Mouse (Mus musculus) mesoderm, embryonic 11.5 days (tissue): ENCODE results near the gene Focad.

ENCODE experiments used
- DNase-seq: peaks from one replicate; pipeline ENCODE4 v3.0.0-alpha.2; 2012; ENCODE audit warnings: low read depth, low spot score

Focad gene

DNA sequence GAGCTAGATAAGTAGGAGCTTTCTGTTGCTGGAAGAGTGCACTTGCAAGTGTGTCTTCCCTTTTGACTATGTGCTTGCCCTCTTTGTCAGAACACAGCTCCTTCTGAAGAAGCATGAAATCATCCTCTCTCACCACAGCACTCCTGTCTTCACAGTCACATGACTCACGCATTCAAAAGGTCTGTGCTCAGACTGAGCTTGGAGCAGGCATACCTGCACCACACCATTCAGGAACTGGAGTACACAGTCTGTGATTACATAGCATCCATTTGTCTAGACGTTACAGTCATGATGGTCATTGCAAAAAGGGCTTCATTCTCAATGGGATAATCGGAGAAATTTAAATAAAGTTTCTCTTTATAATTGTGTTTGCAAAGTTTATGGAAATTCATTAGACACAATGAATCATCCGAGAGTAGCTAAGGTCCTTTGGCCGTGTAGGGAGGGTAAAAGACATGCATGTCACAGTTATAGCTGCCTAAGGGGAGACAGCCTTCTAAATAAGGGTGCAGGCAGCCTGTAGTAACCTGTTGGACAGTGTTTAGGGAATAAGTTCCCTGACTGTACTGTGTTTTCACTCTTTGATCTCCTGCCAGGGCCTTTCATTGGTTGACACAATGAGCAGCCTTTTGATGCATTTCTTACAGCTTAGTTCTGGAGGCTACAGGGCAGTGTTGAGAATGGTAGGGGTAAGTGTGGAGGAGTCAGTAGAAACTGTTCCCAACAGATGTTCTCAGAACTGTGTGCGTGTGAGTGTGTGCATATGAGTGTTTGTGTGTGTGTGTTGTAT is 206.6 kb downstream of the Focad start:
- DNase-seq = no peak

DNA sequence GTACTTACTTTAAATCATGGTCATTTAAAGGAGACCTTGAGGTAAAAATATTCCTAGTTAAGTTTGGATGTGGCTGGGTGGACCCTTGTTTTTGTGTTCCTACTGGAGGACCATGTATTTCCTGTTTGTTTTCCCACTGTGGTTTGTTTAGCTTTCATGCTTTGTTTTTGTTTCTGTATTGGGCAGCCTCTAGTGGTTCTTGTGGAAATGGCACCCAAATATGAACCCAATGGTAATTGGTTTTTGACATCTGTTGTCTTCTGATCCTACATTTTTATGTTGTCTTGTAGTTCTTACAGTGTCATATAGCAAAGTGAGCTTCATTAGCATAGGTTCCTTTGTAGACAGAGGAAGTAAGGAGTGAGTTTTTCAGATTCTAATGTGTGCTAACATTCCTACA is 207.9 kb downstream of the Focad start:
- no peak for DNase-seq

GRCm38 (mm10) chr4:88307691-88308090 is 213.3 kb downstream of the Focad start:
- no peak for DNase-seq

DNA sequence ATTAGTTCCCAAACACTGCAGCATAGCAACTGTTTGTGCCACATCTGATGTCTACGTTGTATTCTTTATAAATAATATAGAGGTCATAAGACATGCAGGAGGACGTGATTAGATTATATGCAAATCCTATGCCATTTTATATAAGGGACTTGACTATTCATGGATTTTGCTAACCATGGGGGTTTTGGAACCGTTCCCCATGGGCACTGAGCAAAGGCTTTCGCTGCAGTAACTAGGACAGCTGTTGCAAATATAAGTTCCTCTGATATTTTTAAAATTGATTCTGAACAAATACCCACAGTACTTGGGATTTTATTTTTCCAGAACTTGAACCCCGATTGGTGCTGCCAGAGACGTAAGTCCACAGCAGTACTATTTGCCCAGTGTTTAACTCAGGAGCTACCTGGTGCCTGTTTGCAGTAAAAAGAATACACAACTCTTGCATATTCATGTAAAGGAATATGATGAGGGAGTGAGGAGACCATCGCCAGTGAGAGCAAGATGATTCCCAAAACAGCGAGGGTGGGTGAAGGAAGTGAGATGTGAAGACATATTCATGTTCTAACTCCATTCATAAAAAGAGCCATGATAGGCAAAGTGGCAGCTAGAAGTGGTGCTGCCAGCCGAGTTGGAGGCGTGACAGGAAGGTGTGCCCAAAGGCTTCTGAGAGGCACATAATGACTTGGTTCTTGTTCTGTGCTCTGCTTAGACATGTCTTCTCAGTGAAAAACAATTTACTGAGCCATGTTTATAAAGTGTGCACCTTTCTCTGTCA is 214.1 kb downstream of the Focad start:
- DNase-seq = no peak

DNA sequence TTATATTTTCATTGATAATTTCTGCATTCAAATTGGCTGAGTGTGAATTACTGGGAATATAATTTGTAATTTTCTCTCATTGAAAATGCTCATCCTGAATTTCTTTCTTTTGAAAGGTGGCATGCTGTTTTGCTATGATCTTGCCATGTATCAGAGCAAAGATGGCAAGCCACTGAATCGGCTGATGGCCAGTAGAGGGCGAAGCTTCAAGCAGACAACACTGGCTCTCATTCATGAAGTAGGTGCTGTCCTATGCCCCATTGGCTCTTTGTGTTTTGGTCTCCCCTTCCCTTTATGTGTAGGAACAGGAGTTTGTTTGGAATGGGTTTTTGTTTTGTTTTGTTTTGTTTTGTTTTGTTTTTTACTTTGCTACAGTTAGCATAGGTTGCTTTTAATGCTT is 215.2 kb downstream of the Focad start:
- DNase-seq = peak; percentile 41

- no peak for DNase-seq
Measured at GRCm38 (mm10) chr4:88314898-88315297, 220.5 kb downstream of the Focad start.

GRCm38 (mm10) chr4:88320067-88320466 is 225.6 kb downstream of the Focad start:
- no peak for DNase-seq

DNA sequence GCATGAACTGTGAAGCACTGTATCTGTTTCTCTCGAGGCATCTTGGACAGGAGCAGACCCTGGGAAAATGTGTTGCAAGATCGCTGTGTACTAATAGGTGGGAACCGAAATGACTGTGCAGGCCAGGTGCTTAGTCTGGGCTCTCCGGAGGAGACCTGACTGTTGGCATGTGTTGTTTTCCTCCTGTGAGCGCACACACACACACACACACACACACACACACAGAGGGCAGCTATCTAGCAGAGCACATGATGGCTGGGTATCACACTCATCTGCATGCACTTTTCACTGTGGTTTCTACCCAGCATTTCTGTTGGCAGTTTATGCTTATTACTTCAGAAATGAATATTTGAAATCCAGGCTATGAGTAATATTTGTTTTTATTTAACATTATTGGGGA is 231.0 kb downstream of the Focad start:
- no peak for DNase-seq

DNA sequence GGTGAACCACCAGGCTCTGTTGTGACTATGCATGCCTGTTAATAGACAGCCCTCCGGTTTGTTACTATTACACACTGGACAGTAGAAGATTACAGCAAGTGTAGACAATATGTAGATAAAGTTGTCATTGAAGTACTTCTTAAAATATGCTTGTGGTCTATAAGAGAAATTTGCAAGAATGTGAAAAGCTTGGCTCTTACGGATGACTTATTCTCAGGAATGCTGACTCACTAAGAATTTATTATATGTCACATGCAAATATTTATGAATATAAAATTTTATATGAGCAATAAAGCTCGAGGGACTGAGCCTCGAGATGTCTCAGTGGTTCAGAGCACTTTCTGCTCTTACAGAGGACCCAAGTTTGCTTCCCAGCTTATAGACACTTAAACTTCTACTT is 240.1 kb downstream of the Focad start:
- no peak for DNase-seq

DNA sequence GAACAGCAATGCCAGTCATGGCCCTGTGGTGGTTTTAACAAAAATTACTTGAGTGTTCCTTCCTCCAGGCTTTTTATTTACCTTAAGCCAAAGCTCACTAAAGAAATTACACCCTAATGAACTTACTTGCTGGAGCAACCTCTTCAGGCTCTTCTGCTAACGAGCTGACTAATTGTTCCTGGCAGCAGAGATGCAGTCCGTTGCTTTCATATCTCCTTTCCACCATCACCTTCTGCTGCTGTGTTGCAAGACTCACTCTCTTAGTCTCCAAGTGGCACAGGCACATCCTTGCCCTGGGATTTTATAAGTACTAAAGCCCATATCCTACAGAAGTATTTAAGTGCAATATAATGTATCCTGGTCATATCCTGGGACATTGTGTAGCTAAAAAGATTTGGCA is 242.3 kb downstream of the Focad start:
- DNase-seq = no peak

GRCm38 (mm10) chr4:88337365-88337764 is 242.9 kb downstream of the Focad start:
- DNase-seq = no peak

DNA sequence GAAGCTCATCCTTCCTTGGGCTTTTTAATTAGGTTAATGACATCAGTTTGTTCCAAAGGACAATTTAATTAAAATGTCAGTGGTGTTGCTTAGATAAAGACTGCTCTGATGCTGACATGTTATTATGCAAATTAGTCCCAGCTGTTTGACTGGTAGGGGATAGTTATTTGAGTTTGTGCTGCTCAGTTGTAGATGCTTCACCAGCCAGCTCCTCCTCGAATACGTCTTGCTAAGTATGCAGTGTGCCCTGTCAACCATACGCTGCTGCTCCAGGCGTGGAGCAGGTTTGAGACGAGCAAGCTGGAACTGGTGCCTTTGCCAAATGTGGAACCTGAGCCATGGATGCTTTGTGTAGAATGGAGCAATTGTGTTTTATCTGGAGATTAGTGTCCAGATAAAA is 243.7 kb downstream of the Focad start:
- DNase-seq = no peak

- DNase-seq = no peak
Measured at GRCm38 (mm10) chr4:88344468-88344867, 250.0 kb downstream of the Focad start.

GRCm38 (mm10) chr4:88345065-88345464 is 250.6 kb downstream of the Focad start:
- DNase-seq = no peak

GRCm38 (mm10) chr4:88345938-88346337 is 251.5 kb downstream of the Focad start:
- no peak for DNase-seq

- DNase-seq = peak; percentile 86
Measured at GRCm38 (mm10) chr4:88350910-88351309, 256.5 kb downstream of the Focad start.

DNA sequence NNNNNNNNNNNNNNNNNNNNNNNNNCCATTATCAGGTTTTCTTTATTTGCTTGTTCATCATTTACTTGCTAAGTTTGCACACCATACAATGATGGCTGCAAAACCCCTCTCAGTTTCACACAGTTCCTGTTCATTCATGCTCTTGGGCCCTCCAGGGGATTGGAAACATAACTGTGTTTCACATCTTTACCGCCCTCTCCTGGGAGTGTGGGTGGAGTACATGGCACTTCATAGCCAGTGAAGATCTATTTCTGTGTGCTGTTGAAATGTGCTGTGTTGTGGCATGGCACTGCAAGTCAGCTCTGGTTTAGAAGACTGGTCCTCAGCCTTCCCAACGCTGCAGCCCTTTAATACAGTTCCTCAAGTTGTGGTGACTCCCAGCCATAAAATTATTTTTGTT is 262.2 kb downstream of the Focad start:
- DNase-seq = peak; percentile 37

GRCm38 (mm10) chr4:88357431-88357830 is 263.0 kb downstream of the Focad start:
- DNase-seq = no peak

DNA sequence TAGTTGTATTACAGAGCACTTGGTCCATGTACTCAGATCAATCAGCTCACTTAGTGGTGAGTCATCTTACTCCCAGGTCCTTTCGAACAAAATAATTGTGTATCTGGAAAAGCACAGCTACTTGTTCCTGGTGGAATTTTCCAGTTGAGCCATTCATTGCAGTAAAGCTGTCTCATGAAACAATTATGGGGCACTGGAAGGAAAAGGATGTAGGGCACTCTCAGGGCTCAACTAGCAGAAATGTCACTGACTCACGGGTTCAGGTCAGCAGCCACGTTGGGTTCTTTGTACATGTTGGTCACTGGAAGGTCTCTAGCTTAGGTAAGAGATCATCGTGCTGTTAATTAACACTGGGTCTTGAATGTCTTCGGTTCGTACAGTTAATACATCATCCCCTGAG is 275.5 kb downstream of the Focad start:
- DNase-seq = no peak

DNA sequence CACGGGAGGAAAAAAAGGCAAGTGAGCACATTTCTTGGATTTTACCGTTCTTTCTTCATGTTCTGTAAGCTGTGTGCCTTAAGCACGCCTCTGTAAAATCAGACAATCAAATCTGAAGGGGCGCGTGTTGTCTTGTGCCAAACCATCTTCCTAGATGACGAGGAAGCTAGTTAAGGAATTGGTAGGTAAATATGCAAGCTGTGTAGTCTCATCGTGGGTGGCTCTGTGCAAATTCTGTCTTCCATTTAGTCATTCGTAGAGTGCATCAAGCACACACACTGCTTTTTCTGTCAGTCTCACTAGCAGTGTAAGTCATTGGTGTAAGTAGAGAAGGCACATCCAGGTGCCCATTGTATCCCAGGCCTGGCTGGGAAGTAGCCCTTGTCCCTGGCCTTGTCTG is 276.4 kb downstream of the Focad start:
- no peak for DNase-seq

- DNase-seq = no peak
Measured at GRCm38 (mm10) chr4:88372293-88373224, 278.1 kb downstream of the Focad start.

GRCm38 (mm10) chr4:88390036-88390435 is 295.6 kb downstream of the Focad start:
- no peak for DNase-seq
